Mouse (Mus musculus) stomach, embryonic 16.5 days (tissue): ENCODE measurements around the gene Srsf3. TPM values are rescaled to one million over a fixed set of nuclear protein-coding genes. Genes with fewer than 3 reads are reported as not detected.

Experiments
- ATAC-seq: fragments of 200-750 bp; cut with Nextera tagmentation; 2 replicates; pipeline ENCODE4 v1.8.0; 2017; ENCODE audit warnings: moderate number of reproducible peaks, moderate TSS enrichment; ENCODE audit not compliant: insufficient read depth, low FRiP score
- H3K27ac ChIP-seq: fragments of 300-500 bp; sonication (generic); 2 replicates; pipeline ENCODE4 v1.5.1; 2014; ENCODE audit warnings: low read length
- H3K27me3 ChIP-seq: fragments of 300-500 bp; sonication (generic); 2 replicates; pipeline ENCODE4 v1.6.1; 2014; ENCODE audit warnings: low read length, control low read depth, mixed read lengths; ENCODE audit not compliant: control insufficient read depth, insufficient read depth
- H3K36me3 ChIP-seq: fragments of 300-500 bp; sonication (generic); 2 replicates; pipeline ENCODE4 v1.6.1; 2014; ENCODE audit warnings: low read length; ENCODE audit not compliant: control insufficient read depth, insufficient read depth
- H3K4me1 ChIP-seq: fragments of 300-500 bp; sonication (generic); 2 replicates; pipeline ENCODE4 v1.6.1; 2014; ENCODE audit warnings: low read length, control low read depth, mixed read lengths; ENCODE audit not compliant: control insufficient read depth, insufficient read depth
- H3K4me2 ChIP-seq: fragments of 300-500 bp; sonication (generic); 2 replicates; pipeline ENCODE4 v1.6.1; 2014; ENCODE audit warnings: low read depth, low read length, mixed read lengths
- H3K4me3 ChIP-seq: fragments of 300-500 bp; sonication (generic); replicated peaks from 2 replicates; pipeline ENCODE4 v1.5.1; 2014; ENCODE audit warnings: mild to moderate bottlenecking, low read length
- H3K9ac ChIP-seq: fragments of 300-500 bp; sonication (generic); 2 replicates; pipeline ENCODE4 v1.6.1; 2014; ENCODE audit warnings: low read length
- H3K9me3 ChIP-seq: fragments of 300-500 bp; sonication (generic); replicated peaks from 2 replicates; pipeline ENCODE4 v1.6.1; 2016; ENCODE audit warnings: low read length, control low read depth; ENCODE audit not compliant: control insufficient read depth
- WGBS: fragments of 180-500 bp; shearing (Covaris S2); extraction: QIAGEN DNeasy Blood & Tissue Kit; methylation state at CpG from one replicate; pipeline ENCODE4 v1.1.7; 2014; 5-methylcytosine and 5-hydroxymethylcytosine counted together
- polyA plus RNA-seq: library from polyadenylated mRNA; unstranded; fragments of >200 nt; fragmentation: Nextera tagmentation; extraction: Ambion mirVana; gene quantifications from 2 replicates; pipeline ENCODE4 v1.2.1, GENCODE M21; 2015

The Srsf3 gene
- polyA plus RNA-seq, 1 experiment from 2014 or later: 477 TPM

GRCm38 (mm10) chr17:29056207-29056606 lies 23.8 kb downstream of the Srsf3 start:
- Histone ChIP-seq H3K9me3 (no peaks in the 10 kb centered on the region), H3K4me2 (no peak overlapping the region), H3K27ac (0 out of 2 replicates have a peak overlapping the region, but pooled peaks have one; percentile 18), H3K4me3 (no peak overlapping the region), H3K4me1 (peaks cover 28% of the 10 kb centered on the region), H3K9ac (no peak overlapping the region), H3K36me3 (no peaks in the 10 kb centered on the region), H3K27me3 (no peaks in the 10 kb centered on the region)
- ATAC-seq: no peak
- WGBS: 16% methylated on average over 7 of the region's 7 CpGs

- no peak overlapping the region for H3K27ac ChIP-seq
- ATAC-seq: no peak
- 7% methylated on average over 8 of the region's 8 CpGs for WGBS
- H3K4me2 ChIP-seq: no peak overlapping the region
- no peaks in the 10 kb centered on the region for H3K36me3 ChIP-seq
- no peak overlapping the region for H3K4me3 ChIP-seq
- H3K4me1 ChIP-seq: peaks cover 28% of the 10 kb centered on the region
- H3K9ac ChIP-seq: no peak overlapping the region
- no peaks in the 10 kb centered on the region for H3K27me3 ChIP-seq
- H3K9me3 ChIP-seq: no peaks in the 10 kb centered on the region
These were observed 24.3 kb downstream of the Srsf3 start for GRCm38 (mm10) chr17:29056699-29057151.

GRCm38 (mm10) chr17:29057361-29057890 lies 25.0 kb downstream of the Srsf3 start:
- no peak overlapping the region for H3K4me2 ChIP-seq
- no peaks in the 10 kb centered on the region for H3K9me3 ChIP-seq
- no peaks in the 10 kb centered on the region for H3K36me3 ChIP-seq
- WGBS: 65% methylated on average over 11 of the region's 11 CpGs
- H3K4me1 ChIP-seq: peaks cover 31% of the 10 kb centered on the region
- no peak overlapping the region for H3K4me3 ChIP-seq
- H3K27ac ChIP-seq: no peak overlapping the region
- H3K9ac ChIP-seq: no peak overlapping the region
- no peak for ATAC-seq
- no peaks in the 10 kb centered on the region for H3K27me3 ChIP-seq

- 69% methylated on average over 10 of the region's 10 CpGs for WGBS
- Histone ChIP-seq H3K36me3 (no peaks in the 10 kb centered on the region), H3K9me3 (no peaks in the 10 kb centered on the region), H3K27me3 (no peaks in the 10 kb centered on the region), H3K4me3 (no peak overlapping the region), H3K4me1 (peaks cover 35% of the 10 kb centered on the region), H3K4me2 (no peak overlapping the region), H3K9ac (no peak overlapping the region), H3K27ac (no peak overlapping the region; the same call in 1 of the 2 replicates)
- ATAC-seq: no peak
These were observed 25.5 kb downstream of the Srsf3 start for GRCm38 (mm10) chr17:29057961-29058360.

DNA sequence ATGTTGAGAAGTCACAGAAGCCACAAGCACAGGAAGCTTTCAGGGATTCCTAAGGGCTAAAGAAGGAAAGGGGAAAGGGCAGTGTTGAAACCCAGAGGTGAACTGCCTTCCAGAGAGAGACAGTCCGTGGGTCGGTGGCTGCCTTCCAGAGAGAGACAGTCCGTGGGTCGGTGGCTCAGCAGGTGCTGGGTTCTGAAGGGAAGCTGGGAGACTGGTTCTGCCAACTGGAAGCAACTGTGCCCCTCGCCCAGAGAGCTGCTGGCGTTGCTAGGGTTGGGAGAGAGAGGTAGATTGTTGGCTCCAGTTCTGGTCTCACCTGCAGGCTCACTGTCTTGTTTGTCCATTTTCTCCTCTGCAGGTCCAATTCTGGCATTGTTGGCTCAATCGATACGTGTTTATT lies 26.1 kb downstream of the Srsf3 start:
- no peaks in the 10 kb centered on the region for H3K27me3 ChIP-seq
- H3K27ac ChIP-seq: no peak overlapping the region
- no peak for ATAC-seq
- no peaks in the 10 kb centered on the region for H3K9me3 ChIP-seq
- no peaks in the 10 kb centered on the region for H3K36me3 ChIP-seq
- 63% methylated on average over 8 of the region's 8 CpGs for WGBS
- no peak overlapping the region for H3K4me2 ChIP-seq
- peaks cover 35% of the 10 kb centered on the region for H3K4me1 ChIP-seq
- no peak overlapping the region for H3K9ac ChIP-seq
- H3K4me3 ChIP-seq: no peak overlapping the region

DNA sequence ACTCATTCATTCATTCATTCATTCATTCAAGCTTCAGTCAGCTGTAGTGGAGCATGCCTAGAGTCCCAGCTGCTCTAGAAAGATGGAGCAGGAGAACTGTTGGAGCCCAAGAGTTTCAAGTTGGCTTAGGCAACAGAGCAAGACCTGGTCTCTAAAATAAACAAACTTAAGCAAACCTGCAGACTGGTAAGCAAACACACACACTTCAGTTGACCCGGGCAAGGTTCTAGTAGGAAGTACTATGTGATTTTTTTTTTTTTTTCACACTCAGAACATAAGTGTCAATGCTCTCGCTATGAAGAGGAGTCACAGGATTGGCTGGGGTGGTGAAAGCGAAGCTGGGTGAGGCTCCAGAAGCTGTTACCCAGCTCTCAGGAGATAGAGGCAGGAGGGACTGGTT lies 27.2 kb downstream of the Srsf3 start:
- Histone ChIP-seq H3K4me3 (no peak overlapping the region), H3K9ac (no peak overlapping the region), H3K9me3 (no peaks in the 10 kb centered on the region), H3K27me3 (no peaks in the 10 kb centered on the region), H3K4me2 (no peak overlapping the region), H3K27ac (no peak overlapping the region), H3K36me3 (no peaks in the 10 kb centered on the region), H3K4me1 (peaks cover 24% of the 10 kb centered on the region)
- 0 out of 2 replicates have a peak, but pooled peaks have one; percentile 41 for ATAC-seq
- WGBS: 64% methylated on average over 3 of the region's 3 CpGs

DNA sequence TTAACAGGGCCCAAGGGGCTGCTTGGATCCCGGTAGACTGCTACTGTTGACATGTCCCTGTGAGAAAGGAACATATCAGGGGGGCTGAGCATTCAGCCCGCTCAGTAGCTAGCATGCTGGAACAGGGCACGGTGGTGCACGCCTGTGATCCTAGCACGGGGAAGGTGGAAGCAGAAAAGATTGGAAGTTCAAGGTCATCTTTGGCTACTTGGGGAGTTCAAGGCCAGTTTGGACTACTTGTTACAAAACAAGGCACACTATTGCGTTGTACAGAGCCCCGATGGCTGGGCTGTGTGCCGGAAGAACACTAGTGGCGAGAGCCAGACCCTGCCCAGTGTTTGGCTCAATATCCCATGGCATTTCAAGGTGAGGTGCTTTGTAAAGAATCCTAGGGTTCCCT lies 28.5 kb downstream of the Srsf3 start:
- H3K4me3 ChIP-seq: no peak overlapping the region
- H3K9me3 ChIP-seq: no peaks in the 10 kb centered on the region
- ATAC-seq: no peak
- peaks cover 18% of the 10 kb centered on the region for H3K4me1 ChIP-seq
- no peaks in the 10 kb centered on the region for H3K27me3 ChIP-seq
- no peak overlapping the region for H3K4me2 ChIP-seq
- WGBS: 81% methylated on average over 9 of the region's 9 CpGs
- H3K27ac ChIP-seq: no peak overlapping the region
- H3K36me3 ChIP-seq: no peaks in the 10 kb centered on the region
- H3K9ac ChIP-seq: no peak overlapping the region

DNA sequence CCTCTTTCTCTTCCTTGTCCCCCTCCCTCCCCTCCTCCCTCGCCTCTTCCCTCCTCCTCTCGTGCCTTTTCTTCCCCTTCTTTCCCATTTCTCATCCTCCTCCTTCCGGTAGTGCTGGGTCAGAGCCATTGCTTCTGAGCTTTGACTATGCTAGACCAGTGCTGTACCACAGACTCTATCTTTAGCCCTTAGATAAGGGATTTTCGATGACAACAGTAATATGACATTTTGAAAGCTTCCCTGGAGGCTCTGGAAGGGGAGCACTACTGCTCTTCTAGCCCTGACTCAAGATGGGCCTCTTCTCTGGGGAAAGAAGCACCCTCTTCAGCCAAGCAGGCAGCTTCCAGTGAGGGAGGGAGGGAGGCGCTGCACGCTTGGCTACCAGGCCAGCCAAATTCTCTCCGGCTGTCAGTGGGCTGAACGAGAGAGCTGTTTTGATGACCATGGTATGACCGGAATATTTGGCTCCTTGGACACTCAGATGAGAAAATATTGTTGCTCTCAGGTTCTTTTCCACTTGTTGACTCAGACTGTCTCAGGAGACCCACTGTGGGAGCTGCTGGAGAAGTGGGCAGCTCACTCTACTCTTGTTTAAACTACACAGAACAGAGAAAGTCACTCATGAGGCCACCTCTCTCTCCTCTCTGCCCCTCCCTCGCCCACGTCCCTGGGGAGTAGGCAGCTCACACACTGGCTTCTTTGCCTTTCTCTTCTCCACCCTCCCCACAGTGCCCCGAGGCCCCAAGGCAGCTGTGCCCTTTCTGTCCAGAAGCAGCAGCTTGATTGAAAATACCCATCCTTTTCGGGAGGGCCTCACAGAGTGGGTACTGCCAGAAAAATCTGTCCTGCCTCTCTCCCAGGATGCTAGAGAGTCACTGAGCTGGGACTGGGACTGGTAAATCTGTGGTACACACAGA lies 29.9 kb downstream of the Srsf3 start:
- Histone ChIP-seq H3K4me1 (peaks cover 7% of the 10 kb centered on the region), H3K27me3 (no peaks in the 10 kb centered on the region), H3K4me3 (no peak overlapping the region), H3K27ac (no peak overlapping the region), H3K4me2 (no peak overlapping the region), H3K36me3 (no peaks in the 10 kb centered on the region), H3K9me3 (no peaks in the 10 kb centered on the region), H3K9ac (peak overlapping the region; percentile 17; the same call in 1 of the 2 replicates)
- 49% methylated on average over 13 of the region's 13 CpGs for WGBS
- ATAC-seq: no peak
